Mouse (Mus musculus): ENCODE results near the gene Ift122.
"Not testable (repeated sequence)": the region's sequence is repeated elsewhere in the genome, so short reads cannot be mapped to it uniquely, and the experiment has no call there.

Gene Ift122

GRCm38 (mm10) chr6:115846640-115847411 lies 6.4 kb upstream of the Ift122 start:
- DNase-seq (ENCODE audit: low spot score): no peak

- no peak for DNase-seq (ENCODE audit: low spot score)
Observed at GRCm38 (mm10) chr6:115848598-115849304, 4.5 kb upstream of the Ift122 start.

DNA sequence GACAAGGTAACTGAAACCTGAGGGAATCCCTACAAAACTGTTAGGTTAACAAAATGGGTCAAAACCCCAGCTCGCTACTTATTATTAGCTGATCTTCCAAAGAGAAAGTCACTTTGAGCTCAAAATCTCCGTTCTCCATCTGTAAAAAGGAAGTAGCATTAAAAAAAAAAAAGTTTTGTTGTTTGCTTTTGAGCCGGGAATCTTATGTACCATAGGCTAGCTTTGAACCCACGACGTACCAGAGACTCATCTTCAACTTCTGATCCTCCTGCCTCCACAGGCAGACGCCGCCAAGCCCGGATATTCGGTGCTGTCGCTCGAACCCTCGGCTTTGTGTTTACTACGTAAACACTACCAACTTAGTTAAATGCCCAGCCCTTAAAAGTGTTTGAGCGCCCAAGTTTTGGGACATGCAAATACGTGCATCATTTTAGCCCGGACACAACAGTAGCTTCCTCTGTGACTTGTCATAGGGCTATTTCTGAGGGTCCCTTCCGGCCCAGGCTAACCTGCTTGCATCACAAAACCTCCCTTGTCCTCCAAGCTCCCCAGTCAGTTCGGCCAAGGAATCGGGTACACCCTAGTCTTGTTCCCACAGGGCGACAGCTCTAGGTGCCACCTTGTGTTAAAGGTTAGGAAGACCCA lies 702 bp upstream of the Ift122 start:
- DNase-seq (ENCODE audit: low spot score): no peak

DNA sequence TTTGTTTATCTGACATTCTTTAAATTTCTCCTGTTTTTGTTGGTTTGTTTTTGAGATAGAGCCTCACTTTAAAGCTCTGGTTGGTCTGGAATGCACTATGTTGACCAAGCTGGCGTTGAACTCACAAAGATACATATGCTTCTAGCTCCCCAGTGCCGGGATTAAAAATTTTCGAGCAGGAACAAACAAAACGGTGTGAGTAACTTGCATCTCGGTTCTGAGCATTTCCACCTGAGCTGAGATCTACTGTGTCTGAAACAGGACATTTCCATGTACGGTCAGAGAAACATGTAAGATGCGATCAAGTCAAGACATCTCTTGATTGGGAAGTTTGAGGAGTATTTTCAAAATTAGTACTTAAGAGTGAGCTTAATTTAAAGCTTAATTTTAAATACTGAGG lies 715 bp downstream of the Ift122 start:
- DNase-seq (ENCODE audit: low spot score): no peak

GRCm38 (mm10) chr6:115854432-115854831 lies 1.2 kb downstream of the Ift122 start:
- DNase-seq (ENCODE audit: low spot score): no peak

- DNase-seq (ENCODE audit: low spot score): no peak
Observed at GRCm38 (mm10) chr6:115855733-115856360, 2.6 kb downstream of the Ift122 start.

DNA sequence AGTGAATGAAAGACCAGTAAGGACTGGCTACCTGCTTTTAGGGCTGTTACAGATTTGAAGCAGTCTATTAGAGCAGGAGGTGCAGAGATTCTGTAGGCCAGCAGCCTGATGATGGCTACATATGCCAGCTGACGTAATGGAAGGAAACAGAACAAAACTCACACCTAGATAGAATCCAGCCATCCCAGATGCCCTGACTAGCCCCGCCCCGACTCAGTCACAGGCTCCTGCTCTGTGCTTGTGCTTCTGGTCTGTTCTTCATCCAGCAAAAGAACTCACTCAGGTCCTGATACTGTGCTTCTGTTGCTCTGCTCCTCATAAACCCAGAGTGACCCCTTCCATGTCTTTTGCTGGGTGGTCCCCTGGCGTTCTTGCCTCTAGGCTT lies 3.1 kb downstream of the Ift122 start:
- no peak for DNase-seq (ENCODE audit: low spot score)

DNA sequence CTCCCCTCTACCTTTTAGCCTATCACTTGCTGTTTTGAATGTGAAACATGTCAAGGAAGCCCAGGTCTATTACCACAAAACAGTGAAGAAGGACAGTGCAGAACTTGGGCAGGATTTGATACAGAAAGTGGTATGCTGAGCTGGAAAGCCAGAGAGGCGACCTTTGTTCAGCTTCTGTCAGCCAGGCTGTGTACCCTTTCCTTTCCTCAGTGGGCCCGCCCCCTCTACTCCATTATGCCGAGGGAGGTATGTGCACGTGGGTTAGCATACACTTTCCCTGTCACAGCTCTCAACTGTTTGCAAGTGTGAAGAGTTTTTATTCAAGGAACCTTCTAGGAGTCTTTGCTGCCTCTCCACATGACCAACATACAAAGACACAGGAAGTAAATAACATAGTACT lies 6.0 kb downstream of the Ift122 start:
- no peak for DNase-seq (ENCODE audit: low spot score)

DNA sequence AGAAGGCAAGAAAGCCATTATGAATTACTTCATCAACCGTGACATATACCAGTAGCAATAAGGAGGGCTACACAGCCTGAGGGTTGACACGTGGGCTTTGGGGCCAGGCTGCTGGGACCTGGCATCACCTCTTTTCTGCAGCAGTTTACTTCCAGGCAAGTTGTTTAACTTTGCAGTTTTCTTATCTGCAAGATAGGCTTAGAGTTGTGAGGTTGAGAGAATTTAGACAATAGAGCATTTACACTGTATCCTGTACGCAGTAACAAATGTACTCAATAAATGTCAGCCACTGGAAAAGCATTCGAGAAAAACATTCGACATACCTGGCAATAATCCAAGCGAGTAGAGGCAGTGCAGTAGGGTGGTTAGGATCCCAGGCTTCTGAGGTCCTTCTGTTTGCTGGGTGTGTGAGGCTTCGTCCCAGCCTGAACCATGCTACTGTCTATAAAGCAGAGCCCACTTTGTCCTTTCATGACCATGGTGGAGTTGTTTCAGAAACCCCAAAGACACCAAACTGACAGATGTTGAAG lies 6.8 kb downstream of the Ift122 start:
- no peak for DNase-seq (ENCODE audit: low spot score)

- no peak for DNase-seq (ENCODE audit: low spot score)
Observed at GRCm38 (mm10) chr6:115863340-115863841, 10.1 kb downstream of the Ift122 start.

GRCm38 (mm10) chr6:115865246-115865645 lies 12.0 kb downstream of the Ift122 start:
- DNase-seq (ENCODE audit: low spot score): no peak

DNA sequence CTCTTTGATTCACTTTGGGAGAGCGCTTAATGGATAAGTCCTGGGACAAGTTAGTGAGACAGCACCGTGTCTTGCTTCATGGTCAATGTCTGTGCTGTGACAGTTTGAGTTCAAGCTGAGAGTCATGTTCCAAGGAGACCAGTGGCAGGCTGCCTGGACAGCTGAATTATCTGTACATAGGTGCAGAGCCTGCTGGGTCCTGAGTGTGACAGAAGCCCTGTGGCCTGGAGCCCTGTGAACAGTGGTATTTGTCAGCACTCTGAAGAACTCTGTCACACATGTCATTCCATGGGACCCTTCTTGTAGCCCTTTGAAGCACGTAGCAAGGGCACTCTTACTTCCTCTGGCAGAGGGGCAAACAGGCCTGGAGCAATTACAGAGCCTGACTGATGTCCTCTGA lies 13.9 kb downstream of the Ift122 start:
- DNase-seq (ENCODE audit: low spot score): not testable (repeated sequence)

GRCm38 (mm10) chr6:115871318-115871717 lies 18.0 kb downstream of the Ift122 start:
- DNase-seq (ENCODE audit: low spot score): not testable (repeated sequence)

DNA sequence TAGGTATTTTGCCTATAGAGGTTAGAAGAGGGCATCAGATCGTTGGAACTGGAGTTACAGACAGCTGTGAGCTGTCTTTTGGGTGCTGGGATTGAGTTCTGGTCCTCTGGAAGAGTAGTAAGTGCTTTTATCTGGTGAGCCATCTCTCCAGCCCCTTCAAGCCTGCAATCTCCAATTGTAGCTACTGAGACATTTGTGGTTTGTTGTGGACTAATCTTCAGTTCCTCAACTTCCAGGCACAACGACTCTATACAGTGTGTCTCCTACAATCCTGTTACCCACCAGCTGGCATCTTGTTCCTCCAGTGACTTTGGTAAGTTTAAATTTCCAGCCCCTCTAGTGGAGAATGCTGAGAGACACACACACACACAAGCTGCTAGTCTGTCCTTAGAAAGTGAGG lies 24.0 kb downstream of the Ift122 start:
- DNase-seq (ENCODE audit: low spot score): no peak

- no peak for DNase-seq (ENCODE audit: low spot score)
Observed at GRCm38 (mm10) chr6:115878694-115879093, 25.4 kb downstream of the Ift122 start.

DNA sequence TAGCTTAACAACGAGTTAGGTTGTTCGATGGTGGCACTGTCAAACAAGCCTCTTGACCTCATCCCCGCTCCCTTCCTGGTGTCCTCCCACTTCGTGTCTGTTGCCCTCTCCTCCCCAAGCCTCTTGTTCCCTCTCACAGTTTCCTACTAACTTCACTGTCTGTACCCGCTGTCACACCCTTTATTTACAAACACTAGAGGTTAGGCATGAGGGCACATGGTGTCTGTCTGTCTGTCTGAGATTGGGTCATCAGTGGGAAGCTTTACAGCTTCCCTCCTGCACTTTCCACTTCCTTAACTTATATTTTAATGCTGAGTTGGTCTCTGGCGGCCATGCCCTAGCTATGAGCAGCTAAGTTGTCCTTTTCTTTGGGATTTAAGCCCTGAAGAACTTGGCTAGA lies 26.5 kb downstream of the Ift122 start:
- DNase-seq (ENCODE audit: low spot score): no peak

- DNase-seq (ENCODE audit: low spot score): peak; percentile 16
Observed at GRCm38 (mm10) chr6:115880751-115881150, 27.5 kb downstream of the Ift122 start.

GRCm38 (mm10) chr6:115884018-115884417 lies 30.7 kb downstream of the Ift122 start:
- DNase-seq (ENCODE audit: low spot score): no peak

- no peak for DNase-seq (ENCODE audit: low spot score)
Observed at GRCm38 (mm10) chr6:115886894-115887293, 33.6 kb downstream of the Ift122 start.

DNA sequence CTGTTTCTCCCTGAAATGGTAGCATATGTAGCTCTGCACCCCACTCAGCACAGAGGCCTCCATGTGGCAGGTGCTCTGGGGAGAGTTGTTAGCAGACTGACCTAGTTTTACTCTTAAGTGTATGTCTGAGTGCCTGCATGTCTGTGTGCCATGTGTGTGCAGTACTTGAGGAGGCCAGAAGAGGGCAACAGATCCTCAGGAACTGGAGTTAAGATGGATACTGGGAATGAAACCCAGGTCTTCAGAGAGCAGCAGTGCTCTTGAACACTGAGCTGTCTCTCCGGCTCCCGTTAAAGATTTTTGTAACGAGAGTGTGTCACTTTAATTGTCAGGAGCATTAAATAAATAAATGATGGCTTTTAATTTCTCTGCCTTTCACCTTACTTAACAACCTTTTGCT lies 35.0 kb downstream of the Ift122 start:
- no peak for DNase-seq (ENCODE audit: low spot score)

DNA sequence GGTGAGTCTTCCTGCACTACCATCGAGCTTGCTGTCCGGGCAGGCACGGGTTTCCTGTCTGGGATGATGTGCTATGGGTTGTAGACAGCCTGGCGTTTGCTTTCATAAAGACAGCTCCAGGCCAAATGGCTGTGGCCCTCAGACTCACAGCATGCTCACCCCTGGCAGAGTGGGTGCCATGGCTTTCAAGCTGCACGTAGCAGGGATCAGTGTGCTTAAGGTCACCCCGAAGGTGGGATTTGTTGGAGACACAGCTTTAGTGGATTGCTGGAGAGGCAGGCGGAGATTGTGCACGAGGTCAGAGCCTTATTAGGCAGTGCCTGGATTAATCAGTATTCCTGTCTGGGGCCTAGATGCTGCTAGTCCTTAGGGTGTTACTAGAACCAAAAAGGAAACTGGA lies 37.3 kb downstream of the Ift122 start:
- no peak for DNase-seq (ENCODE audit: low spot score)

- no peak for DNase-seq (ENCODE audit: low spot score)
Observed at GRCm38 (mm10) chr6:115891061-115891460, 37.8 kb downstream of the Ift122 start.
